Mouse (Mus musculus): Measurements from ENCODE around the gene Gja1.
"Not testable (repeated sequence)": the region's sequence is repeated elsewhere in the genome, so short reads cannot be mapped to it uniquely, and the experiment has no call there.

Gene Gja1

DNA sequence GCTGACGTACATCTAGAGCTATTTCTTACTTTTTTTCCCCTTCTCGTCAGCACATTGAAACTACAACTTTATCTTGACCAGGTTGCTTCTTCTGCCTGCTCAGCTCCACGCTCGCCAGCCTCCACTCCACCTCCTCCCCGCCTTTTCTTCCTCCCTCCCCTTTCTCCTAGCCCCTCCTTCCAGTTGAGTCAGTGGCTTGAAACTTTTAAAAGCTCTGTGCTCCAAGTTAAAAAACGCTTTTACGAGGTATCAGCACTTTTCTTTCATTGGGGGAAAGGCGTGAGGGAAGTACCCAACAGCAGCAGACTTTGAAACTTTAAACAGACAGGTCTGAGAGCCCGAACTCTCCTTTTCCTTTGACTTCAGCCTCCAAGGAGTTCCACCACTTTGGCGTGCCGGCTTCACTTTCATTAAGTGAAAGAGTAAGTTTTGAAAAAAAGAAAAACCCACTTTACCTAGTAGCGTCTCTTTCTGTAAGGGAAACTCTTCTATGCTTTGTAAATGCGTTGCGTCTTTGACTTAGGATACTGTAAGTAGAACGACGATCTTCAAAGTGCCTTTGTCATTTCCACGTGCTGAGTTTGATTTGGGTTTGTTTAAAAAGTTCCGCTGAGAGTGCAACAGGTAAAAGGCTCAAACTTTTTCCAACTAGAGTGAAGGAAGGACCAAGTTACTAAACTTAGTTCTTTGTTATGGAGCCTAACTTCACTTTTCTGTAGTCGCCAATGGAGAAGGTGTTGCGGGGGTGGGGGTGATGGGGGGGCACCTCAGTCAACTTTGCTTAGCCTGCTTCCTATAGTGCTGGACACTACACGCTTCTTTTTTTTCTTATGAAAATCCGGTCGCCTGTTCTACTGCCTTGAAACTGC lies at the start of gene Gja1:
Gene Gja1 (plus strand): TSS at position 234 of the 869 bp plus-strand sequence.
- DNase-seq (ENCODE audit: low spot score), result peak; percentile 36

- DNase-seq (ENCODE audit: low spot score), result peak; percentile 81
Measured at GRCm38 (mm10) chr10:56338851-56339489, 38.2 kb upstream of the Gja1 start.

- no peak for DNase-seq (ENCODE audit: low spot score)
Measured at GRCm38 (mm10) chr10:56360472-56360871, 16.7 kb upstream of the Gja1 start.

- DNase-seq (ENCODE audit: low spot score), result peak; percentile 72
Measured at GRCm38 (mm10) chr10:56369073-56369472, 8.1 kb upstream of the Gja1 start.

- DNase-seq (ENCODE audit: low spot score), result no peak
Measured at GRCm38 (mm10) chr10:56373021-56373720, 4.0 kb upstream of the Gja1 start.

DNA sequence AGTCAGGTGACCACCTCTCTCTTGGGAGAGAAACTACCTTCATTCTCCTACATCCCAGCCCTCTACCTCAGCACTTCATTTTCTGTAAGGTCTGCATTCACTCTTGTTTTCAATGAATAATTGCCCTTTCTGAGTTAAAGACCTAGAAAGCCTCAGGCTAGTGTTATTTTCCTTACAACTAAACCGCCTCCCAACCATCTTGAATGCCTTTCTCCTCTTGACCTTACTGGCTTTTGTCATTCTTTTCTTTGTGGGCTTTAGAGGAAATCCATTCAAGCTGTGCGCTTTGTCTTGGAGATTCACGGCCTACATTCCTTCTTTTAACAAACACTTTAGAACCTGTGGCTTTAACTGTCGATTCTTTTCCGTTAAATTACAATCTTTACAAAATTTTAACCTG lies 3.0 kb upstream of the Gja1 start:
- DNase-seq (ENCODE audit: low spot score), result no peak

- no peak for DNase-seq (ENCODE audit: low spot score)
Measured at GRCm38 (mm10) chr10:56375906-56376468, 1.1 kb upstream of the Gja1 start.

DNA sequence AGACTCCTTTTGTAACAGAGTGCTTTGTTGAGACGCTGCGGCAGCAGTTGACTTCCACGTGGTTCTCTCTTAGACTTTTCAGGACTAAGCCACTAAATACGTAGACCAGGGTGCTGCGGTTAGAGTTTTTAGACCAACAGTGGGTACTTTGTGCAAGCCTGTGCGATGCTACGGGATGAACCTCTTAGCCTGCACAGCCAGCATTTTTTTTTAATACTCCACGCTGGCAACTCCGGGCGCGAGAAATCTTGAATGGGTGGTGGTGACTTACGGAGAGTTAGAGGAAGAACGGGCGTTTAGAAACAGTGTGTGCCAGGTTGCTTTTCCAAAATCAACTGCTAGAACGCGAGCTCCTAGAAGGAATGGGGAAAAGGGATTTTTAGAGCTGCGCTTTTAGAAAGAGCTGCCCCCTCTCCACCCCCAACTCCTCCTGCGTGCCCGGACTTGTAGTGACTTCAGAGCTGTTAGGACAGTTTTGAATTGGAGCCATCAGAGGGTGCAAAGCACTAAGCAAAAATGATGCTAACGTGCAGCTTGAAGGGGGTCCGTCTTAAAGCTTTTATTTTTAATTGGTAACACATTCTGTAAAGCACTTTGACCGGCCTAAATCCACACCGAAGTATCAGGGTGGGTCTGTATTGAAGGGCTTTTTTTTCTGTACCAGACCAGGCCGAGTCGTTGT lies 977 bp downstream of the Gja1 start:
- peak; percentile 19 for DNase-seq (ENCODE audit: low spot score)

- DNase-seq (ENCODE audit: low spot score), result peak; percentile 24
Measured at GRCm38 (mm10) chr10:56378648-56379254, 1.6 kb downstream of the Gja1 start.

DNA sequence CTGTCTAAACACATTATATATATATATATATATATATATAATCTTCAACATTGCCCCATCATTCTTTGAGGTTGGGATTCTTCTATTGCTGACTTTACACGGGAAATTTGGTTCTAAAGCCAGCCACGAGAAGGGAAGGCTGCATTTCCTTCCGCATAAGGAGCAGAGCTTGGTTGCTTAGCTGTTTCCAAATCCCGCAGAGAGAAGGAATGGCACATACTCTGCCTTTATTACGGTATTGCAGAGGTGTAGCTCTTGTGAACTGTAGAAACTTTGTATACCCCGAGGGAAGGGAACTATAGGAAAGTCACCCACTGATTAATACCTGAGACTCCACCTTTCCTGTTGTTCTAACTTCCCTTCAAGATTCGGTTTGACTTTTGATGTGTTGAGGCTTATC lies 2.6 kb downstream of the Gja1 start:
- DNase-seq (ENCODE audit: low spot score), result no peak

- no peak for DNase-seq (ENCODE audit: low spot score)
Measured at GRCm38 (mm10) chr10:56385195-56386109, 8.3 kb downstream of the Gja1 start.

GRCm38 (mm10) chr10:56393095-56393784 lies 16.1 kb downstream of the Gja1 start:
- DNase-seq (ENCODE audit: low spot score), result no peak

GRCm38 (mm10) chr10:56393815-56394417 lies 16.8 kb downstream of the Gja1 start:
- DNase-seq (ENCODE audit: low spot score), result not testable (repeated sequence)

GRCm38 (mm10) chr10:56397875-56398274 lies 20.7 kb downstream of the Gja1 start:
- no peak for DNase-seq (ENCODE audit: low spot score)

DNA sequence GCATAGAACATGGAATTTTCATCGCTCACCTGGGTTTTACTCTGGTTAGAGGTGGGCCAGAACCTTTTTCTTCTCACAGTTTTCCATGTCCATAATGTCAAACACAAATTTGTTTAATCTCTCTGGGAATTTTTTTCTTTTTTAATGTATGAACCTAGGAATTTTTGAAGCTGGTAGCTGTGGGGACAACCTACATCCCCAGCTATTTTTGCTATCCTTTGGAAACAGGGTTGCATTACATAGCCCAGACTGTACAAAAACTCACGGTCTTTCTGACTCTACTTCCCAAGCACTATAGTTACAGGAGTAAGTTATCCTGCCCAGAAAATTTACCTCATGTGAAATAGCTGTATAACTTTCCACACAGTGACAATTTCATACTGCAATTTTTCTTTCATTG lies 21.2 kb downstream of the Gja1 start:
- no peak for DNase-seq (ENCODE audit: low spot score)

DNA sequence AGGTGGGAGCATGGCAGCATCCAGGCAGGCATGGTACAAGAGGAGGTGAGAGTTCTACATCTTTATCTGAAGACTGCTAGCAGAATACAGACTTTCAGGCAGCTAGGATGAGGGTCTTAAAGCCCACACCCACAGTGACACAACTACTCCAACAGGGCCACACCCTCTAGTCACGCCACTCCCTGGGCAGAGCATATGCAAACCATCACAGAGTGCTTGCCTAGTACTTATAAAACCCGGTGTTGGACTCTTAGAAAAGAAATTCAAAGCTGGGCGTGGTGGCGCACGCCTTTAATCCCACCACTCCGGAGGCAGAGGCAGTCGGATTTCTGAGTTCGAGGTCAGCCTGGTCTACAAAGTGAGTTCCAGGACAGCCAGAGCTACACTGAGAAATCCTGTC lies 24.3 kb downstream of the Gja1 start:
- DNase-seq (ENCODE audit: low spot score), result not testable (repeated sequence)

- no peak for DNase-seq (ENCODE audit: low spot score)
Measured at GRCm38 (mm10) chr10:56405934-56406333, 28.8 kb downstream of the Gja1 start.

GRCm38 (mm10) chr10:56406386-56407130 lies 29.4 kb downstream of the Gja1 start:
- DNase-seq (ENCODE audit: low spot score), result no peak
